Mouse (Mus musculus): ENCODE data around the gene Chil3.

DNA sequence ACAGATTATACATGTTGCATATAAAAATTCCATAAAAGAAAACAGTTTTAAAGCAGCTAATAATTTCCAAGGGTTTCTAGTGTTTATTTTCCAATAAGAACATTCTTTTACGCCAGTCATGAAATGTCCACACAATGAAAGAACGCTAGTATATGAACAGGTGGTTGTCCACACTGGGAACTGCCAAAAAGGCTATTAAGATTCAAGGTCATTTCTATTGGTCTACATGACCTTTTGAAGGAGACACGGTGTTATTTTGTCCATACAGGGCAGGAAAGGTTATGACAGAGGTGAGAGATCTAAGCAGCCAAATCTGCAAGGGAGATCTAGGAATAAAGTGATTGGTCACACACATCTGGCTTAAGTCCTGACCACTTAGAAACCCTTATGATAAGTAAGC lies 54.4 kb downstream of the Chil3 start, which contains the start of gene Chia1:
- TF ChIP-seq CTCF (IDR thresholded peaks at IDR 0.05; ENCODE audit: control insufficient read depth, insufficient read depth, insufficient replicate concordance, low read depth, low read length) (no peak), POLR2A (IDR thresholded peaks at IDR 0.05; ENCODE audit: control insufficient read depth, low read depth, low read length) (no peak)
